Mouse (Mus musculus) heart, embryonic 11.5 days (tissue): ENCODE results near the gene Atrnl1. TPM values are rescaled to one million over a fixed set of nuclear protein-coding genes. Genes with fewer than 3 reads are reported as not detected.

ENCODE experiments used
- ATAC-seq: fragments of 200-750 bp; cut with Nextera tagmentation; replicated peaks from 2 replicates; pipeline ENCODE4 v1.8.0; 2017; ENCODE audit warnings: moderate library complexity; ENCODE audit not compliant: insufficient number of reproducible peaks, low FRiP score, low TSS enrichment
- H3K27ac ChIP-seq: fragments of 300-500 bp; sonication (generic); 2 replicates; pipeline ENCODE4 v1.5.1; 2014; ENCODE audit warnings: mild to moderate bottlenecking, low read depth, low read length
- H3K27me3 ChIP-seq: fragments of 300-500 bp; sonication (generic); 2 replicates; pipeline ENCODE4 v1.6.1; 2014; ENCODE audit warnings: mild to moderate bottlenecking, low read length, mixed read lengths; ENCODE audit not compliant: control insufficient read depth, insufficient read depth
- H3K36me3 ChIP-seq: fragments of 300-500 bp; sonication (generic); 2 replicates; pipeline ENCODE4 v1.6.1; 2014; ENCODE audit warnings: mild to moderate bottlenecking, low read length, moderate library complexity, mixed read lengths; ENCODE audit not compliant: control insufficient read depth, insufficient read depth
- H3K4me1 ChIP-seq: fragments of 300-500 bp; sonication (generic); 2 replicates; pipeline ENCODE4 v1.6.1; 2014; ENCODE audit warnings: low read length; ENCODE audit not compliant: control insufficient read depth, insufficient read depth
- H3K4me2 ChIP-seq: fragments of 300-500 bp; sonication (generic); 2 replicates; pipeline ENCODE4 v1.6.1; 2014; ENCODE audit warnings: mild to moderate bottlenecking, moderate library complexity
- H3K4me3 ChIP-seq: fragments of 300-500 bp; sonication (generic); 2 replicates; pipeline ENCODE4 v1.5.1; 2014; ENCODE audit warnings: low read depth, low read length
- H3K9ac ChIP-seq: fragments of 300-500 bp; sonication (generic); 2 replicates; pipeline ENCODE4 v1.6.1; 2014; ENCODE audit warnings: mild to moderate bottlenecking, low read depth, low read length, moderate library complexity
- H3K9me3 ChIP-seq: fragments of 300-500 bp; sonication (generic); replicated peaks from 2 replicates; pipeline ENCODE4 v1.6.1; 2016; ENCODE audit warnings: low read length; ENCODE audit not compliant: control insufficient read depth
- whole genome bisulfite sequencing: fragments of 180-500 bp; shearing (Covaris S2); extraction: QIAGEN DNeasy Blood & Tissue Kit; methylation state at CpG from one replicate; pipeline ENCODE4 v1.1.7; 2014; ENCODE audit not compliant: insufficient replicate concordance; 5-methylcytosine and 5-hydroxymethylcytosine counted together
- polyA plus RNA-seq: library from polyadenylated mRNA; unstranded; fragments of >200 nt; fragmentation: Nextera tagmentation; extraction: Ambion mirVana; gene quantifications from 2 replicates; pipeline ENCODE4 v1.2.1, GENCODE M21; 2014

The Atrnl1 gene
- 4.0 and 4.4 TPM in 2 replicates for polyA plus RNA-seq

DNA sequence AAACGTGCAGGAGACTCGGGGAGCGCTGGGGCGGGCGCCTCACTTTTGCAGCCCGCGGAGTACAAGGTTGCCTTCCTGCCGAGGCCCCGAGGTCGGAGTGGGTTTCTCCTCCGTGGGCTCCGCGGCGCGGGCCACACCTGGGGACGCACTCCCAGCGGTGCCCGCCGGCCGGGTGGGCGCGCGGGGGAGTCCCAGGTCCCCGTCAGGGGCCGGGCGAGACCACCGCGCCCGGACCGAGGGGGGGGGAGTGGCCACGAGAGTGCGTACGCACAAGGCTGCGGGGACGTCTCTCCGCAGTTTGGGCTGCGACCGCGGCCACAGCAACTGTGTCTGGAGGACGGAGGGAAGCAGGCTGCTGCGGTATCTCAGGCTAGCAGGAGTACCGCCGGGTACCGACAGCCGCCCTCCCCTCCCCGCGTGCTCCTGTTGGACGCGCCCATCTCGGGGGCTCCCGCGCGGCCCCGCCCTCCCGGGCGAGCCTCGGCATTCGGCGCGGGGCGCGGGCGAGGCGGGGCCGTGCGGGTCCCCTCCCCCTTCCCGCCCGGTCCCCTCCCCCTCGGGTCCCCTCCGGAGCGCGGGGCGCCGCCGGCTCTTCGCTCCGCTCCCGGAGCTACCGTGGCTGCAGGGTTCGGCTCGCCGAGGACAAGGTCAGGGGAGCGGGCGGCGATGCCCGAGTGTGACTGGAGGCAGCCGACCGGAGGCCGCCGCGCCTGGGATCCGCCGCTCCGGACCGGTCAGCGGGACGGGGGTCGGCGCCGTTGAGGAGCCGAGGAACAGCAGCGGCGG, at the start of gene Atrnl1:
Gene Atrnl1, plus strand, starts transcription at position 559 of the 786 bp plus-strand sequence.
- 0 out of 2 replicates have a peak, but pooled peaks cover 3% of the 10 kb centered on the region for H3K4me1 ChIP-seq
- H3K36me3 ChIP-seq = no peaks in the 10 kb centered on the region
- H3K27me3 ChIP-seq = no peaks in the 10 kb centered on the region
- peak within 1 kb of the TSS; percentile 92 for H3K4me3 ChIP-seq
- peak within 1 kb of the TSS; percentile 86 for H3K9ac ChIP-seq
- H3K9me3 ChIP-seq = no peaks in the 10 kb centered on the region
- under 1% methylated on average over 89 of the region's 103 CpGs for WGBS
- peak within 1 kb of the TSS; percentile 81 for H3K4me2 ChIP-seq
- peak within 1 kb of the TSS; percentile 93 for H3K27ac ChIP-seq
- ATAC-seq = peak; percentile 91

GRCm38 (mm10) chr19:57561486-57561885, 49.3 kb upstream of the Atrnl1 start:
- Histone ChIP-seq H3K27ac (no peak overlapping the region), H3K9me3 (no peaks in the 10 kb centered on the region), H3K36me3 (no peaks in the 10 kb centered on the region), H3K4me2 (no peak overlapping the region), H3K27me3 (no peaks in the 10 kb centered on the region), H3K9ac (no peak overlapping the region), H3K4me1 (no peaks in the 10 kb centered on the region), H3K4me3 (no peak overlapping the region)
- ATAC-seq = no peak
- WGBS = 57% methylated on average over 4 of the region's 4 CpGs

DNA sequence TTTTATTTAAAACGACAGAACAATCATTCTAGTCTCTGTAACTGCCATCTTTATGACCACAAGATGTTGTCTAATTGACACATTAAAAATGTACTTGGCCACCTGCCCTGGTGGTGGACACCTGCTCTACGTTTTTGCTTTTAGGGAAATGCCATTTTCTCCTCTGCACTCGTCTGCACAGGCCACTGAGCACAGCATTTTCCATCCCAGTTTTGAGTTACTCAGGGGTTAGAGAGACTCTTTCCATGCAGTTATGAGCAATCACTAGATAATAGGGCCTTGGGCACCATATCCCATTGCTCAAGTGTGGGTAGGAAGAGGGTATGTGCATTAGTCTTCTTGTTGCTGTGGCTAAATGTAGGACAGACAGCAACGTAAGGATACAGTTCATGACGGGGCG, 41.8 kb upstream of the Atrnl1 start:
- no peak for ATAC-seq
- Histone ChIP-seq H3K9me3 (no peaks in the 10 kb centered on the region), H3K4me1 (no peaks in the 10 kb centered on the region), H3K4me3 (no peak overlapping the region), H3K9ac (no peak overlapping the region), H3K27me3 (no peaks in the 10 kb centered on the region), H3K4me2 (no peak overlapping the region), H3K36me3 (no peaks in the 10 kb centered on the region), H3K27ac (no peak overlapping the region)
- 77% methylated on average over 6 of the region's 6 CpGs for WGBS

- no peak overlapping the region for H3K4me3 ChIP-seq
- H3K27ac ChIP-seq = no peak overlapping the region
- H3K9ac ChIP-seq = no peak overlapping the region
- no peaks in the 10 kb centered on the region for H3K4me1 ChIP-seq
- no peaks in the 10 kb centered on the region for H3K27me3 ChIP-seq
- no peaks in the 10 kb centered on the region for H3K9me3 ChIP-seq
- no peak for ATAC-seq
- no peak overlapping the region for H3K4me2 ChIP-seq
- H3K36me3 ChIP-seq = no peaks in the 10 kb centered on the region
- 79% methylated on average over 16 of the region's 16 CpGs for WGBS
Measured at GRCm38 (mm10) chr19:57572360-57573237, 38.2 kb upstream of the Atrnl1 start.

DNA sequence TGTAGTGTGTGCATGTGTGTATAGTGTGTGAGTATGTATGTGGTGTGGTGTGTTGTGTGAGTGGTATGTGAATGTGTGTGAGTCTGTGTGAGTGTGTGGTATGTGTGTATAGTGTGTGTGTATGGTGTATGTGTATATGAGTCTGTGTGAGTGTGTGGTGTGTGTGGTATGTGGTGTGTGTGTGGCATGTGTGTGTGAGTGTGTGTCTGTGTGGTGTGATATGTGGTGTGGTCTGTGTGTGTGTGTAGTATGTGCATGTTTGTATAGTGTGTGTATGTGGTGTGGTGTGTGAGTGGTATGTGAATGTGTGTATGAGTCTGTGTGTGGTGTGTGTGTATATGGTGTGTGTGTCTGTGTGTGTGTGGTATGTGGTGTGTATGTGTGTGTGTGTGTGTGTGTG, 37.4 kb upstream of the Atrnl1 start:
- H3K27ac ChIP-seq = no peak overlapping the region
- H3K4me3 ChIP-seq = no peak overlapping the region
- H3K27me3 ChIP-seq = no peaks in the 10 kb centered on the region
- no peaks in the 10 kb centered on the region for H3K36me3 ChIP-seq
- no peak for ATAC-seq
- no peaks in the 10 kb centered on the region for H3K4me1 ChIP-seq
- H3K4me2 ChIP-seq = no peak overlapping the region
- H3K9me3 ChIP-seq = no peaks in the 10 kb centered on the region
- H3K9ac ChIP-seq = no peak overlapping the region

DNA sequence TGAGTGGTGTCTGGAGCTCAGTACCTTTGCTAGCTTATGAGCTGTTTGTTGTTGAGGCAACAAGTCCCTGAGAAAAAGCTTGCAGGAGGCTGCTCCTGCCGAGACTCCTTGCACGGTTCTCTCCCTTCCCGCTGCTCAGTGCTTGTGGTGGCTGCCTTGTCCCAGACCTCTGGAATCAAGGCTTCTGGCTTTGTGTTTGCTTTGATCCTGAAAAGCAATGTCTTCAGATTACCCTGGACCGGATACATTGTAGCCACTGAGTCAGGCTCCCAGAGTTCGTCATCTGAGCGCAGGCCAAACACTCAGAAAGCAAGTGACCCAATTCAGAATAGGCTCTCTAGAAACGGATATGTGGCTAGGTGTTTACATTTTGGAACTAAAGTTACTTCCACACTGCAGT, 35.8 kb upstream of the Atrnl1 start:
- ATAC-seq = no peak
- Histone ChIP-seq H3K9ac (no peak overlapping the region), H3K4me3 (no peak overlapping the region), H3K4me1 (no peaks in the 10 kb centered on the region), H3K27me3 (no peaks in the 10 kb centered on the region), H3K36me3 (no peaks in the 10 kb centered on the region), H3K4me2 (no peak overlapping the region), H3K27ac (no peak overlapping the region), H3K9me3 (no peaks in the 10 kb centered on the region)
- WGBS = 78% methylated on average over 7 of the region's 7 CpGs

DNA sequence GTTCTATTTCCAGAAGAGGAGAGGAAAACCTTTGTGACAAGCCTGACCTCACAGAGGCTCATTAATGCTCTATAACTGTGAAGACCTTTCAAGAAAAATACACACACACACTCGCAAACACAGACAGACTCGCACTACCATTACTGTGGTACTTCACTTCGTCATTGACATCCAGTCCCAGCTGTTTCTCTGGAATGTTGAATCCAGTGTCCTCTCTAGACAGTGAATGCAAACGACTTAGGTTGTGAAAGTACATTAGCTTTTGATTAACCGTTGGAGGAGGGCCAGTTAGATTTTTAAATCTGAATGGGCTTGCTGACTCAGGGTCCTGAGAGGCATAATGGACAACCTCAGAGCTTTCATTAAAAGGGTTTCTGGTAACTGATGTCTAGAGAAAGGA, 34.0 kb upstream of the Atrnl1 start:
- Histone ChIP-seq H3K27ac (no peak overlapping the region), H3K4me1 (no peaks in the 10 kb centered on the region), H3K36me3 (no peaks in the 10 kb centered on the region), H3K27me3 (no peaks in the 10 kb centered on the region), H3K4me3 (no peak overlapping the region), H3K4me2 (no peak overlapping the region), H3K9me3 (no peaks in the 10 kb centered on the region), H3K9ac (no peak overlapping the region)
- WGBS = 47% methylated on average over 5 of the region's 5 CpGs
- ATAC-seq = no peak

DNA sequence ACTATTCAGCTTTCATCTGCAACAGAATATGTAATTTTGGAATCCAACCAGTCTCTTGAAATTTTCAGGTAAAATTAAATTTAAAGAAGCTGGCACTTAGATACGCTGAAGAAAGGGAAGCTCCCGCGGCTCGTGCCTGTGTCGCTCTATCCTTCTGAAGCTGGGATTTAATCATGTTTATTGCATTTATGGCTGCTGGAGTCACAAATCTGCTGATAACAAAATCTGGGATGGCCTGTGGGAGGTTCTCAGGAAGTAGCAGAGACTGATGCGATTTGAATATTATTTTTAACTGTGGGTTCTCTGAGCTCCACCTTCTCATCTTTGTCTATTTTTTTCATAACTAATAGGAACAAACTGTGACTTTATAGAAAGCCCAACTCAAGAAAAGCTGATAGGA, 33.6 kb upstream of the Atrnl1 start:
- no peak overlapping the region for H3K27ac ChIP-seq
- 87% methylated on average over 6 of the region's 6 CpGs for WGBS
- no peaks in the 10 kb centered on the region for H3K27me3 ChIP-seq
- H3K36me3 ChIP-seq = no peaks in the 10 kb centered on the region
- no peaks in the 10 kb centered on the region for H3K4me1 ChIP-seq
- H3K9me3 ChIP-seq = no peaks in the 10 kb centered on the region
- H3K4me3 ChIP-seq = no peak overlapping the region
- no peak overlapping the region for H3K4me2 ChIP-seq
- no peak for ATAC-seq
- H3K9ac ChIP-seq = no peak overlapping the region
